Mouse (Mus musculus) cerebellum, adult 2 months (tissue): ENCODE measurements around the gene Mei4. TPM values are rescaled to one million over a fixed set of nuclear protein-coding genes. Genes with fewer than 3 reads are reported as not detected.

Experiments used
- DNase-seq, 2 experiments: peaks; one replicate each; pipeline ENCODE4 v3.0.0; 2021
- H3K27ac ChIP-seq: fragments of 200-500 bp; 2 replicates; pipeline ENCODE4 v1.5.1; 2012; ENCODE audit warnings: low read length, control low read depth, inconsistent platforms; ENCODE audit not compliant: insufficient read depth
- H3K27me3 ChIP-seq: fragments of 200-500 bp; 2 replicates; pipeline ENCODE4 v1.6.1; 2012; ENCODE audit warnings: inconsistent platforms, mild to moderate bottlenecking, low read length, moderate library complexity; ENCODE audit not compliant: control insufficient read depth, insufficient read depth
- H3K4me1 ChIP-seq: fragments of 200-500 bp; 2 replicates; pipeline ENCODE4 v1.6.1; 2011; ENCODE audit warnings: low read length; ENCODE audit not compliant: control insufficient read depth, insufficient read depth
- H3K4me3 ChIP-seq: fragments of 200-500 bp; replicated peaks from 2 replicates; pipeline ENCODE3; 2011; ENCODE audit warnings: mild to moderate bottlenecking, low read depth, low read length, control low read depth; ENCODE audit not compliant: insufficient read depth
- CTCF ChIP-seq: fragments of 200-500 bp; IDR thresholded peaks from 2 replicates; pipeline ENCODE4 v1.5.1; 2011; ENCODE audit warnings: low read depth, mild to moderate bottlenecking, control low read depth, low read length, moderate library complexity, borderline replicate concordance; ENCODE audit not compliant: insufficient read depth
- POLR2A ChIP-seq: fragments of 200-500 bp; IDR thresholded peaks from 2 replicates; pipeline ENCODE4 v1.6.1; 2011; ENCODE audit warnings: low read length, control low read depth, borderline replicate concordance; ENCODE audit not compliant: insufficient read depth
- WGBS: fragments of 180-500 bp; shearing (Covaris S2); methylation state at CpG from one replicate; pipeline ENCODE4 v1.1.7; 2018; 5-methylcytosine and 5-hydroxymethylcytosine counted together
- polyA plus RNA-seq: library from polyadenylated mRNA; depleted of rRNA; stranded (reverse); fragments of >200 nt; gene quantifications from 2 replicates; pipeline ENCODE4 v1.2.3, GENCODE M21; 2012; rRNA removed

Mei4 gene
- polyA plus RNA-seq = 0.64 and 0.74 TPM in 2 replicates

- WGBS = 1% methylated on average over 32 of the region's 32 CpGs
- peak; percentile 70 to 73 for DNase-seq
- TF ChIP-seq CTCF = peak; percentile 20; the same call in 1 of the 2 replicates
- TF ChIP-seq POLR2A = no peak
- Histone ChIP-seq H3K4me1 (no peaks in the 10 kb centered on the region), H3K27ac (no peak within 1 kb of the TSS), H3K4me3 (peak within 1 kb of the TSS; percentile 55), H3K27me3 (no peaks in the 10 kb centered on the region; the same call in 1 of the 2 replicates)
These were observed at the start of gene Mei4 for GRCm38 (mm10) chr9:81863181-81863887. Gene Mei4 (plus strand): TSS chr9:81863670.

- H3K27me3 ChIP-seq = no peaks in the 10 kb centered on the region
- no peak for DNase-seq
- TF ChIP-seq CTCF (no peak), POLR2A (no peak)
- 83% methylated on average over 1 of the region's 1 CpGs for WGBS
- no peak overlapping the region for H3K4me3 ChIP-seq
- H3K27ac ChIP-seq = no peak overlapping the region
- no peaks in the 10 kb centered on the region for H3K4me1 ChIP-seq
These were observed 43.6 kb upstream of the Mei4 start for GRCm38 (mm10) chr9:81819715-81820373.

GRCm38 (mm10) chr9:81827560-81827959 is 35.9 kb upstream of the Mei4 start:
- no peak for DNase-seq
- Histone ChIP-seq H3K4me1 (no peaks in the 10 kb centered on the region), H3K27me3 (no peaks in the 10 kb centered on the region), H3K27ac (no peak overlapping the region), H3K4me3 (no peak overlapping the region)
- TF ChIP-seq POLR2A (no peak), CTCF (no peak)
- WGBS = 85% methylated on average over 2 of the region's 2 CpGs

GRCm38 (mm10) chr9:81834056-81834455 is 29.4 kb upstream of the Mei4 start:
- H3K27ac ChIP-seq = no peak overlapping the region
- H3K4me3 ChIP-seq = no peak overlapping the region
- DNase-seq = no peak
- H3K4me1 ChIP-seq = no peaks in the 10 kb centered on the region
- H3K27me3 ChIP-seq = no peaks in the 10 kb centered on the region
- no peak for TF ChIP-seq POLR2A
- no peak for TF ChIP-seq CTCF

GRCm38 (mm10) chr9:81858861-81859260 is 4.6 kb upstream of the Mei4 start:
- TF ChIP-seq CTCF (no peak), POLR2A (no peak)
- DNase-seq = no peak
- no peak overlapping the region for H3K4me3 ChIP-seq
- 26% methylated on average over 1 of the region's 1 CpGs for WGBS
- H3K27ac ChIP-seq = no peak overlapping the region
- H3K27me3 ChIP-seq = no peaks in the 10 kb centered on the region; the same call in 1 of the 2 replicates
- no peaks in the 10 kb centered on the region for H3K4me1 ChIP-seq

- no peak for DNase-seq
- TF ChIP-seq CTCF = no peak
- TF ChIP-seq POLR2A = no peak
- 25% methylated on average over 13 of the region's 13 CpGs for WGBS
- Histone ChIP-seq H3K27ac (no peak overlapping the region), H3K27me3 (no peaks in the 10 kb centered on the region; the same call in 1 of the 2 replicates), H3K4me3 (peak overlapping the region; percentile 55), H3K4me1 (no peaks in the 10 kb centered on the region)
These were observed 391 bp downstream of the Mei4 start for GRCm38 (mm10) chr9:81863888-81864234.

- no peak overlapping the region for H3K4me3 ChIP-seq
- TF ChIP-seq CTCF (no peak), POLR2A (no peak)
- no peaks in the 10 kb centered on the region; the same call in 1 of the 2 replicates for H3K27me3 ChIP-seq
- 84% methylated on average over 2 of the region's 2 CpGs for WGBS
- no peaks in the 10 kb centered on the region for H3K4me1 ChIP-seq
- H3K27ac ChIP-seq = no peak overlapping the region
- no peak for DNase-seq
These were observed 2.6 kb downstream of the Mei4 start for GRCm38 (mm10) chr9:81866032-81866431.

- 80% methylated on average over 1 of the region's 1 CpGs for WGBS
- no peak for DNase-seq
- no peaks in the 10 kb centered on the region for H3K4me1 ChIP-seq
- H3K4me3 ChIP-seq = no peak overlapping the region
- TF ChIP-seq POLR2A (no peak), CTCF (no peak)
- no peaks in the 10 kb centered on the region for H3K27me3 ChIP-seq
- H3K27ac ChIP-seq = no peak overlapping the region
These were observed 58.0 kb downstream of the Mei4 start for GRCm38 (mm10) chr9:81921456-81921855.
